Mouse (Mus musculus) stomach, adult 2 months (tissue): ENCODE results near the gene Nav3. TPM values are rescaled to one million over a fixed set of nuclear protein-coding genes. Genes with fewer than 3 reads are reported as not detected.

Experiments
- polyA plus RNA-seq: library from polyadenylated mRNA; depleted of rRNA; stranded (reverse); fragments of >200 nt; gene quantifications from 2 replicates; pipeline ENCODE4 v1.2.3, GENCODE M21; 2012; rRNA removed

Gene Nav3
- polyA plus RNA-seq = 0.03 and 0.28 TPM in 2 replicates

GRCm38 (mm10) chr10:110455838-110456493 is at the start of gene Nav3:
TSS of gene Nav3 (minus strand) at chr10:110456204.

